In the genomic region with DNA sequence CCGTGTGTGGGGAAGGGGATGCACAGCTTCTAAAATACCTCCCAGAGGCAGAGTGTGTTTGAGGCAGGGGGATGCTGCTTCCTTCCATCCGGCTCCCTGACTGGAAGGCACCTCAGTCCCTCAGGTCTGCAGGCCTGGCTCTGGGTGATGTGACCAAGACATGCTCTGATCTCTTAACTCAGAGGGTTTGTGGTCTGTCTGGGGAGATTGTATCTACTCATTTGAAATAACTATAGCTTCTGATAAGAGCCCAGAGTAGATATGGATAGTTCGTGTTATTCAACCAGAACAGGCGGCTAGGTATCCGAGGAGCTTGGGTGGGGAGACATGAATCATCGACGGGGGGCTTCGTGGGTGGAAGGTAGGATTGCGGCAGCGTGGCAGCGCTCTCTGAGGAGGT, we compare ENCODE assay signal across 10 mouse cellular contexts. TPM values are rescaled to one million over a fixed set of nuclear protein-coding genes. Genes with fewer than 3 reads are reported as not detected.
A peak's percentile ranks its signal among the peaks of the same experiment; 100 is the strongest.
DNase-seq lines count a peak whose midpoint lies in the region; ATAC-seq and TF ChIP-seq lines count a peak whose summit lies in the region.
"Had no signal": no experiment of that assay in that cellular context is flagged by ENCODE, and none has a peak within 500 bp of the region (broad histone marks: within the 10 kb centered on the region; RNA-seq: fewer than 3 reads in every experiment).

No protein-coding gene starts in this region.

- H3K27ac ChIP-seq in heart, embryonic 16.5 days (ENCODE audit: low read length): peak overlapping the region; percentile 44
- no peak overlapping the region for H3K27ac ChIP-seq in lung, postnatal 0 days (ENCODE audit: low read length)
- H3K27ac ChIP-seq in stomach, embryonic 15.5 days: 0 out of 2 replicates have a peak overlapping the region, but pooled peaks have one; percentile 70
- H3K27ac ChIP-seq in left cerebral cortex, adult 2 months: no peak overlapping the region

- no peaks in the 10 kb centered on the region for H3K27me3 ChIP-seq in heart, embryonic 16.5 days (ENCODE audit: control insufficient read depth, insufficient read depth, low read length)
- H3K27me3 ChIP-seq in lung, postnatal 0 days (replicated peaks; ENCODE audit: insufficient read depth, low read length): no peaks in the 10 kb centered on the region
- H3K27me3 ChIP-seq in stomach, embryonic 15.5 days (replicated peaks): no peaks in the 10 kb centered on the region

- no peak for ATAC-seq in heart, embryonic 16.5 days (replicated peaks; ENCODE audit: extremely low read depth, insufficient read depth, low FRiP score)
- ATAC-seq in lung, postnatal 0 days: no peak
- peak; percentile 38 for ATAC-seq in inflammation-experienced regulatory T-cells, adult 6 months
- no peak for ATAC-seq in stomach, embryonic 15.5 days (ENCODE audit: insufficient read depth, low FRiP score, low read depth)

- TF ChIP-seq CTCF in lung, postnatal 0 days (IDR thresholded peaks at IDR 0.05): no peak
- TF ChIP-seq CTCF in left cerebral cortex, adult 2 months (IDR thresholded peaks at IDR 0.05): no peak

- H3K4me3 ChIP-seq in heart, embryonic 16.5 days (ENCODE audit: low read length): no peak overlapping the region
- H3K4me3 ChIP-seq in lung, postnatal 0 days (ENCODE audit: low read depth, low read length): no peak overlapping the region
- H3K4me3 ChIP-seq in stomach, embryonic 15.5 days (replicated peaks): no peak overlapping the region
- no peak overlapping the region for H3K4me3 ChIP-seq in left cerebral cortex, adult 2 months

- WGBS in heart, embryonic 16.5 days: 63% methylated on average over 11 of the region's 11 CpGs
- WGBS in lung, postnatal 0 days: 68% methylated on average over 11 of the region's 11 CpGs
- 82% methylated on average over 11 of the region's 11 CpGs for WGBS in stomach, embryonic 15.5 days

- intact Hi-C loops in heart, postnatal 25 days (cut with DNase I): loop anchor here (5.0 kb wide), 1 partner anchor 41 kb away; a partner anchor contains a TSS
- intact Hi-C loops in left cerebral cortex, adult 2 months (cut with DNase I): no loop called here

- H3K9ac ChIP-seq in heart, embryonic 16.5 days (ENCODE audit: low read length): no peak overlapping the region
- H3K9ac ChIP-seq in lung, postnatal 0 days (replicated peaks; ENCODE audit: low read depth): no peak overlapping the region
- no peak overlapping the region for H3K9ac ChIP-seq in stomach, embryonic 15.5 days

- peaks cover 50% of the 10 kb centered on the region for H3K4me1 ChIP-seq in heart, embryonic 16.5 days (ENCODE audit: control insufficient read depth, insufficient read depth, low read length)
- H3K4me1 ChIP-seq in lung, postnatal 0 days (ENCODE audit: insufficient read depth, low read depth, low read length): peaks cover 53% of the 10 kb centered on the region
- peaks cover 66% of the 10 kb centered on the region for H3K4me1 ChIP-seq in stomach, embryonic 15.5 days

- peaks cover 12% of the 10 kb centered on the region for H3K36me3 ChIP-seq in heart, embryonic 16.5 days (ENCODE audit: control insufficient read depth, insufficient read depth)
- peaks cover 13% of the 10 kb centered on the region; the same call in 1 of the 2 replicates for H3K36me3 ChIP-seq in lung, postnatal 0 days (ENCODE audit: insufficient read depth, low read length)
- H3K36me3 ChIP-seq in stomach, embryonic 15.5 days: peaks cover 12% of the 10 kb centered on the region

- H3K4me2 ChIP-seq in heart, embryonic 16.5 days (ENCODE audit: low read depth, low read length): peak overlapping the region; percentile 30
- H3K4me2 ChIP-seq in lung, postnatal 0 days (replicated peaks; ENCODE audit: low read depth, low read length): 0 out of 2 replicates have a peak overlapping the region, but pooled peaks have one; percentile 46
- peak overlapping the region; percentile 41; the same call in 1 of the 2 replicates for H3K4me2 ChIP-seq in stomach, embryonic 15.5 days

- no peaks in the 10 kb centered on the region for H3K9me3 ChIP-seq in heart, embryonic 16.5 days (replicated peaks; ENCODE audit: control insufficient read depth, low read length)
- no peaks in the 10 kb centered on the region for H3K9me3 ChIP-seq in lung, postnatal 0 days (ENCODE audit: low read length)
- H3K9me3 ChIP-seq in stomach, embryonic 15.5 days: no peaks in the 10 kb centered on the region

- no peak for TF ChIP-seq EP300 in lung, postnatal 0 days (IDR thresholded peaks at IDR 0.05)

- DNase-seq in heart, postnatal 25 days (ENCODE audit: low spot score): no peak
- DNase-seq in lung, postnatal 0 days (ENCODE audit: low spot score): no peak
- no peak for DNase-seq in lung, postnatal 10 days
- DNase-seq in left cerebral cortex, adult 2 months (ENCODE audit: extremely low spot score in 1 of 2, low spot score in 2 of 2): no peak
- no peak for DNase-seq in layer of hippocampus, adult 8-10 months (ENCODE audit: low spot score in 2 of 2)
- DNase-seq: kidney, adult 9 months had no signal

RNA-seq across cellular contexts. Expression of a gene that starts 4.1 kb away (rescaled TPM):
- polyA plus RNA-seq in heart, embryonic 16.5 days (2015; fragmentation: Nextera tagmentation; extraction: Ambion mirVana): 54.2 and 54.8 TPM in 2 replicates
- 10 to 100 TPM; 53.2 to 60.8 TPM for total RNA-seq in heart, postnatal 25 days (2021)
- polyA plus RNA-seq in lung, postnatal 0 days (2015; fragmentation: Nextera tagmentation; extraction: Ambion mirVana): 107 and 108 TPM in 2 replicates
- 10 to 100 TPM; 23.3 to 28.5 (median 24.7) TPM for polyA plus RNA-seq in inflammation-experienced regulatory T-cells, adult 6 months (2017; shearing (Covaris generic))
- polyA plus RNA-seq in stomach, embryonic 15.5 days (2015; fragmentation: Nextera tagmentation; extraction: Ambion mirVana): 67.6 and 69.5 TPM in 2 replicates
- total RNA-seq in left cerebral cortex, adult 2 months (2021): 10 to 100 TPM; 10.8 to 11.1 TPM
- 10 to 100 TPM; 11.0 to 36.7 (median 21.8) TPM for total RNA-seq in layer of hippocampus, adult 8-10 months (2022)

RNA-seq across cellular contexts. Expression of a gene that starts 27.4 kb away (rescaled TPM):
- 0.25 and 0.41 TPM in 2 replicates for polyA plus RNA-seq in heart, embryonic 16.5 days (2015; fragmentation: Nextera tagmentation; extraction: Ambion mirVana)
- total RNA-seq in heart, postnatal 25 days (2021): not detected
- polyA plus RNA-seq in lung, postnatal 0 days (2015; fragmentation: Nextera tagmentation; extraction: Ambion mirVana): 0.50 and 0.82 TPM in 2 replicates
- not detected for polyA plus RNA-seq in inflammation-experienced regulatory T-cells, adult 6 months (2017; shearing (Covaris generic))
- 3.1 and 3.9 TPM in 2 replicates for polyA plus RNA-seq in stomach, embryonic 15.5 days (2015; fragmentation: Nextera tagmentation; extraction: Ambion mirVana)
- under 1 TPM; 0.30 to 0.34 TPM for total RNA-seq in left cerebral cortex, adult 2 months (2021)
- total RNA-seq in layer of hippocampus, adult 8-10 months (2022): under 1 TPM in 1 of 4 experiments, not detected in 3; 0.12 TPM
- total RNA-seq: megakaryocyte progenitor cell, adult 5-6 weeks had no signal

RNA-seq across cellular contexts. Expression of a gene that starts 32.8 kb away (rescaled TPM):
- 2.6 and 2.9 TPM in 2 replicates for polyA plus RNA-seq in heart, embryonic 16.5 days (2015; fragmentation: Nextera tagmentation; extraction: Ambion mirVana)
- under 1 TPM; 0.70 TPM for total RNA-seq in heart, postnatal 25 days (2021)
- 106 and 123 TPM in 2 replicates for polyA plus RNA-seq in lung, postnatal 0 days (2015; fragmentation: Nextera tagmentation; extraction: Ambion mirVana)
- not detected for polyA plus RNA-seq in inflammation-experienced regulatory T-cells, adult 6 months (2017; shearing (Covaris generic))
- 3.1 and 3.8 TPM in 2 replicates for polyA plus RNA-seq in stomach, embryonic 15.5 days (2015; fragmentation: Nextera tagmentation; extraction: Ambion mirVana)
- 1 to 10 TPM; 2.5 to 2.7 TPM for total RNA-seq in left cerebral cortex, adult 2 months (2021)
- 1 to 10 TPM; 4.3 to 5.6 (median 5.3) TPM for total RNA-seq in layer of hippocampus, adult 8-10 months (2022)

RNA-seq across cellular contexts. Expression of a gene that starts 39.5 kb away (rescaled TPM):
- polyA plus RNA-seq in heart, embryonic 16.5 days (2015; fragmentation: Nextera tagmentation; extraction: Ambion mirVana): 43.0 and 51.4 TPM in 2 replicates
- 10 to 100 TPM; 27.4 to 31.8 TPM for total RNA-seq in heart, postnatal 25 days (2021)
- polyA plus RNA-seq in lung, postnatal 0 days (2015; fragmentation: Nextera tagmentation; extraction: Ambion mirVana): 96.7 and 100 TPM in 2 replicates
- polyA plus RNA-seq in inflammation-experienced regulatory T-cells, adult 6 months (2017; shearing (Covaris generic)): under 1 TPM in 2 of 3 experiments, not detected in 1; 0.21 to 0.23 TPM
- 62.7 and 64.5 TPM in 2 replicates for polyA plus RNA-seq in stomach, embryonic 15.5 days (2015; fragmentation: Nextera tagmentation; extraction: Ambion mirVana)
- total RNA-seq in left cerebral cortex, adult 2 months (2021): 1 to 10 TPM; 7.9 to 9.1 TPM
- total RNA-seq in layer of hippocampus, adult 8-10 months (2022): 10 to 100 TPM in 2 of 4 experiments, 1 to 10 TPM in 2; 8.1 to 16.8 (median 11.5) TPM

Comparison
In these comparisons a context has a peak if more than half of its experiments do, and no peak if none do; other contexts are left out.
1. H3K27ac ChIP-seq: peak in heart, embryonic 16.5 days (single experiment) and stomach, embryonic 15.5 days (single experiment); none in lung, postnatal 0 days (single experiment) and left cerebral cortex, adult 2 months (single experiment).
2. RNA of a gene that starts 32.8 kb away (polyA plus RNA-seq): 106 to 123 TPM in lung, postnatal 0 days; 3.1 to 3.8 TPM in stomach, embryonic 15.5 days, 2.6 to 2.9 TPM in heart, embryonic 16.5 days and not detected in inflammation-experienced regulatory T-cells, adult 6 months; every median in the first group is over 10 times any median in the second.
3. Peak in every context shown above with its lines, with median percentiles within 50 percentile points of each other: H3K4me2 ChIP-seq.